Mouse (Mus musculus) gastrocnemius, postnatal 25 days (tissue): ENCODE measurements around the gene Dnah5. TPM values are rescaled to one million over a fixed set of nuclear protein-coding genes. Genes with fewer than 3 reads are reported as not detected.

ENCODE experiments used
- DNase-seq: peaks from one replicate; pipeline ENCODE4 v3.0.0; 2022
- total RNA-seq, 2 experiments: library from RNA; stranded (reverse); gene quantifications; 1 replicate in 1 of 2; 2 replicates in 1 of 2; pipeline ENCODE4 v1.2.3; 2021

Gene Dnah5
- total RNA-seq, 2 experiments from 2014 or later = not detected

GRCm38 (mm10) chr15:28473749-28474390 is 270.3 kb downstream of the Dnah5 start:
- no peak for DNase-seq

- DNase-seq = no peak
These were observed 299.3 kb downstream of the Dnah5 start for GRCm38 (mm10) chr15:28502820-28503219.

- DNase-seq = no peak
These were observed 311.6 kb downstream of the Dnah5 start for GRCm38 (mm10) chr15:28515176-28515575.

Other genes starting within 250 kb of the Dnah5 start
- 10 to 100 TPM; 31.0 to 36.4 TPM for gene Trio, start 177.9 kb upstream of the Dnah5 start, total RNA-seq